Mouse (Mus musculus) cerebellum, adult 2 months (tissue): ENCODE measurements around the gene Flt1.
A peak's percentile ranks its signal among the peaks of the same experiment; 100 is the strongest.

Source experiments
- CTCF ChIP-seq: fragments of 200-500 bp; IDR thresholded peaks from 2 replicates; pipeline ENCODE4 v1.5.1; 2011; ENCODE audit warnings: low read depth, mild to moderate bottlenecking, control low read depth, low read length, moderate library complexity, borderline replicate concordance; ENCODE audit not compliant: insufficient read depth
- POLR2A ChIP-seq: fragments of 200-500 bp; IDR thresholded peaks from 2 replicates; pipeline ENCODE4 v1.6.1; 2011; ENCODE audit warnings: low read length, control low read depth, borderline replicate concordance; ENCODE audit not compliant: insufficient read depth

DNA sequence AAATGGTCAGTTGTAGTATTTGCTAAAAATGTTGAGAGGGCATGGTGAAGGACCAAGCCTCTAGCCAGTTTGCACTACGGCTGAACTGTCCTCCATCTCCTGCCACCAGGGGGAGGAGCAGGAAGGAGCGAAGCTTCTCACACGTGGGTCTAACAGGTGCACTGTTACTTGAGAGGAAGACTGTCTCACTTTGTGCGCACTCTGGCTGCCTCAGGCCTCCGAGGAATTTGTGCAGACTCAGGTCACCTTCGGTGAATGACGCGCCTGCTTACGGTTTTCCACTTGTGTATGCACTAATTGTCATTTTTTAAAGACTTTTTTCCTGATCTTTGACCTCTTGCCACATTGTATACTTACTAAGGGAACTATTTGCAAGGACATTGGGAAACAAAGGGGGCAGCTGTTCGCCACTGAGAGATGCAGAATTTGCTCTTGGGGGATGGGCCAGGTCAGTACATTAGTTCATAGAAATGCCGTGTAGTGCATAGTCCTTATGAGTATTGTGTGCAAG is 180.0 kb downstream of the Flt1 start:
- peak; percentile 56 for TF ChIP-seq CTCF
- TF ChIP-seq POLR2A: no peak
